In the genomic region with DNA sequence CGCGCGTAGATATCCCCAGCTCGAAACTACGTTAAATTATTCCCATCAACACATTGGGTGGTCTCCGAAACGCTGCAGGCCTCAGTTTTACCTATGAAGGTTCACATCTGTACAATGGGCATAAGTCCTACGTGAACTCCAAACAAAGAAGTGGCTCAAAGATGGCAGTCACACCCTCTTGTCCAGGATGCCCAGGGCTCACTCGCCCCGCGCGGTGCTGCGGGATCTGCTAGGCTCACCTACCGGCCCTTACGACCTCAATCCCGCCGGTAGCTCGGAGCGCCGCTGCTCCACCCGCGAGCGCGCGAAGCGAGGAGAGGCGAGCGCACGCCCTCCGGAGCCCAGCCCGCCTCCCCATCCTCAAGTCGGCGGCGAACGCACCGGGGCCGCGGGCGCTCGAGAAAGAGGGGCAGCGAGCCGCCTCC, we compare ENCODE assay signal across 8 mouse cellular contexts. TPM values are rescaled to one million over a fixed set of nuclear protein-coding genes. Genes with fewer than 3 reads are reported as not detected.
A peak's percentile ranks its signal among the peaks of the same experiment; 100 is the strongest.
DNase-seq lines count a peak whose midpoint lies in the region; ATAC-seq lines count a peak whose summit lies in the region.

No protein-coding gene starts in this region.

- no peak overlapping the region for H3K27ac ChIP-seq in brown adipose tissue, adult 24 weeks (replicated peaks; ENCODE audit: low read depth, low read length)
- H3K27ac ChIP-seq in liver, embryonic 15.5 days (replicated peaks): peak overlapping the region; percentile 98
- H3K27ac ChIP-seq in stomach, embryonic 16.5 days (ENCODE audit: low read length): peak overlapping the region; percentile 88

- H3K4me2 ChIP-seq in liver, embryonic 15.5 days: peak overlapping the region; percentile 67
- peak overlapping the region; percentile 72 for H3K4me2 ChIP-seq in stomach, embryonic 16.5 days (ENCODE audit: low read depth, low read length)

- under 1% methylated on average over 39 of the region's 42 CpGs for WGBS in liver, embryonic 15.5 days (ENCODE audit: insufficient replicate concordance)
- under 1% methylated on average over 38 of the region's 42 CpGs for WGBS in stomach, embryonic 16.5 days

- no peaks in the 10 kb centered on the region for H3K4me1 ChIP-seq in brown adipose tissue, adult 24 weeks (ENCODE audit: control insufficient read depth, insufficient read depth, insufficient read length, low read length)
- peaks cover 45% of the 10 kb centered on the region for H3K4me1 ChIP-seq in liver, embryonic 15.5 days (replicated peaks)
- peaks cover 15% of the 10 kb centered on the region for H3K4me1 ChIP-seq in stomach, embryonic 16.5 days (ENCODE audit: control insufficient read depth, insufficient read depth, low read length)

- H3K27me3 ChIP-seq in liver, embryonic 15.5 days: no peaks in the 10 kb centered on the region
- H3K27me3 ChIP-seq in stomach, embryonic 16.5 days (ENCODE audit: control insufficient read depth, insufficient read depth, low read length): no peaks in the 10 kb centered on the region

- peaks cover 33% of the 10 kb centered on the region for H3K36me3 ChIP-seq in liver, embryonic 15.5 days (replicated peaks)
- H3K36me3 ChIP-seq in stomach, embryonic 16.5 days (ENCODE audit: control insufficient read depth, insufficient read depth, low read length): peaks cover 4% of the 10 kb centered on the region; the same call in 1 of the 2 replicates

- H3K9me3 ChIP-seq in liver, embryonic 15.5 days (replicated peaks): no peaks in the 10 kb centered on the region
- no peaks in the 10 kb centered on the region for H3K9me3 ChIP-seq in stomach, embryonic 16.5 days (replicated peaks; ENCODE audit: control insufficient read depth, low read length)

- peak; percentile 11 for ATAC-seq in granulocyte monocyte progenitor cell, adult 5-6 weeks (replicated peaks; ENCODE audit: poor library complexity, severe bottlenecking)
- ATAC-seq in liver, embryonic 15.5 days (ENCODE audit: insufficient read depth): peak; percentile 69
- ATAC-seq in stomach, embryonic 16.5 days (ENCODE audit: insufficient read depth, low FRiP score): peak; percentile 65

- peak; percentile 3 for DNase-seq in retina, adult 2 months (ENCODE audit: low read depth, low spot score)
- no peak for DNase-seq in retina, postnatal 1 day
- DNase-seq in yolk sac, embryonic 10.5 days (ENCODE audit: low spot score): no peak
- no peak for DNase-seq in cerebellum, postnatal 10 days

- H3K4me3 ChIP-seq in brown adipose tissue, adult 24 weeks (ENCODE audit: insufficient read depth, low read depth, low read length): peak overlapping the region; percentile 86
- H3K4me3 ChIP-seq in liver, embryonic 15.5 days (replicated peaks): peak overlapping the region; percentile 96
- H3K4me3 ChIP-seq in stomach, embryonic 16.5 days (replicated peaks; ENCODE audit: low read length): peak overlapping the region; percentile 70

- H3K9ac ChIP-seq in liver, embryonic 15.5 days: peak overlapping the region; percentile 97
- peak overlapping the region; percentile 91 for H3K9ac ChIP-seq in stomach, embryonic 16.5 days (ENCODE audit: low read length)

RNA-seq across cellular contexts. Expression of a gene that starts 0.4 kb away (rescaled TPM):
- polyA plus RNA-seq in brown adipose tissue, adult 24 weeks (2012; ENCODE audit: insufficient read depth, insufficient read length, missing spikeins): not detected in 2 replicates
- total RNA-seq in granulocyte monocyte progenitor cell, adult 5-6 weeks (2014; fragmentation: Nextera tagmentation): 28.7 and 33.7 TPM in 2 replicates
- 20.2 and 23.8 TPM in 2 replicates for total RNA-seq in granulocyte monocyte progenitor cell, adult 5-6 weeks (2017)
- polyA plus RNA-seq in liver, embryonic 15.5 days (2015; fragmentation: Nextera tagmentation; extraction: Ambion mirVana): 143 and 145 TPM in 2 replicates
- polyA plus RNA-seq in stomach, embryonic 16.5 days (2015; fragmentation: Nextera tagmentation; extraction: Ambion mirVana): 73.2 and 77.4 TPM in 2 replicates

RNA-seq across cellular contexts. Expression of a gene that starts 39.6 kb away (rescaled TPM):
- polyA plus RNA-seq in brown adipose tissue, adult 24 weeks (2012; ENCODE audit: insufficient read depth, insufficient read length, missing spikeins): 6.3 and 7.3 TPM in 2 replicates
- total RNA-seq in granulocyte monocyte progenitor cell, adult 5-6 weeks (2014; fragmentation: Nextera tagmentation): 115 and 179 TPM in 2 replicates
- total RNA-seq in granulocyte monocyte progenitor cell, adult 5-6 weeks (2017): 624 and 700 TPM in 2 replicates
- 131 and 146 TPM in 2 replicates for polyA plus RNA-seq in liver, embryonic 15.5 days (2015; fragmentation: Nextera tagmentation; extraction: Ambion mirVana)
- 122 and 143 TPM in 2 replicates for polyA plus RNA-seq in stomach, embryonic 16.5 days (2015; fragmentation: Nextera tagmentation; extraction: Ambion mirVana)

RNA-seq across cellular contexts. Expression of a gene that starts 39.8 kb away (rescaled TPM):
- 2.7 and 3.3 TPM in 2 replicates for polyA plus RNA-seq in brown adipose tissue, adult 24 weeks (2012; ENCODE audit: insufficient read depth, insufficient read length, missing spikeins)
- total RNA-seq in granulocyte monocyte progenitor cell, adult 5-6 weeks (2014; fragmentation: Nextera tagmentation): 11.9 and 16.4 TPM in 2 replicates
- total RNA-seq in granulocyte monocyte progenitor cell, adult 5-6 weeks (2017): 20.2 and 27.6 TPM in 2 replicates
- polyA plus RNA-seq in liver, embryonic 15.5 days (2015; fragmentation: Nextera tagmentation; extraction: Ambion mirVana): 5.6 and 6.0 TPM in 2 replicates
- 12.7 and 13.7 TPM in 2 replicates for polyA plus RNA-seq in stomach, embryonic 16.5 days (2015; fragmentation: Nextera tagmentation; extraction: Ambion mirVana)

Comparison
In these comparisons a context has a peak if more than half of its experiments do, and no peak if none do; other contexts are left out.
1. ATAC-seq: peak in every context shown above with its lines; median percentile 69 in liver, embryonic 15.5 days; 65 in stomach, embryonic 16.5 days; 11 in granulocyte monocyte progenitor cell, adult 5-6 weeks.
2. RNA of a gene that starts 0.4 kb away (polyA plus RNA-seq): 143 to 145 TPM in liver, embryonic 15.5 days and 73.2 to 77.4 TPM in stomach, embryonic 16.5 days; not detected in brown adipose tissue, adult 24 weeks; every median in the first group is over 10 times any median in the second.
3. RNA of a gene that starts 39.6 kb away (polyA plus RNA-seq): 131 to 146 TPM in liver, embryonic 15.5 days and 122 to 143 TPM in stomach, embryonic 16.5 days; 6.3 to 7.3 TPM in brown adipose tissue, adult 24 weeks; every median in the first group is over 10 times any median in the second.
4. Peak in every context shown above with its lines, with median percentiles within 50 percentile points of each other: H3K4me3 ChIP-seq.